Mouse (Mus musculus) heart, embryonic 14.5 days (tissue): ENCODE results near the gene Defb19. TPM values are rescaled to one million over a fixed set of nuclear protein-coding genes. Genes with fewer than 3 reads are reported as not detected.

Experiments
- ATAC-seq: fragments of 200-750 bp; cut with Nextera tagmentation; 2 replicates; pipeline ENCODE4 v1.8.0; 2017; ENCODE audit warnings: low read depth, moderate TSS enrichment; ENCODE audit not compliant: insufficient number of reproducible peaks, insufficient read depth, low FRiP score
- H3K27ac ChIP-seq, 2 experiments: fragments of 200-500 bp in 1 of 2; fragments of 300-500 bp in 1 of 2; sonication (generic) in 1 of 2; replicated peaks in 1 of 2; 2 replicates each; pipeline ENCODE4 v1.5.1; 2012 to 2014; ENCODE audit warnings: low read depth in 2 of 2, low read length in 2 of 2, control low read depth in 1 of 2, mild to moderate bottlenecking in 1 of 2, mixed read lengths in 1 of 2; ENCODE audit not compliant: control insufficient read depth in 1 of 2, insufficient read depth in 1 of 2
- H3K27me3 ChIP-seq: fragments of 300-500 bp; sonication (generic); 2 replicates; pipeline ENCODE4 v1.6.1; 2014; ENCODE audit warnings: mild to moderate bottlenecking, low read length, control low read depth; ENCODE audit not compliant: control insufficient read depth, insufficient read depth
- H3K36me3 ChIP-seq: fragments of 300-500 bp; sonication (generic); 2 replicates; pipeline ENCODE4 v1.6.1; 2014; ENCODE audit warnings: mild to moderate bottlenecking, control low read depth, low read length, mixed read lengths; ENCODE audit not compliant: control insufficient read depth, insufficient read depth
- H3K4me1 ChIP-seq, 2 experiments: fragments of 200-500 bp in 1 of 2; fragments of 300-500 bp in 1 of 2; sonication (generic) in 1 of 2; 2 replicates each; pipeline ENCODE4 v1.6.1; 2012 to 2014; ENCODE audit warnings: low read length in 2 of 2, control low read depth in 1 of 2, mixed read lengths in 1 of 2; ENCODE audit not compliant: control insufficient read depth in 2 of 2, insufficient read depth in 2 of 2
- H3K4me2 ChIP-seq: fragments of 300-500 bp; sonication (generic); 2 replicates; pipeline ENCODE4 v1.6.1; 2014; ENCODE audit warnings: mild to moderate bottlenecking, low read length
- H3K4me3 ChIP-seq, 2 experiments: fragments of 200-500 bp in 1 of 2; fragments of 300-500 bp in 1 of 2; sonication (generic) in 1 of 2; 2 replicates each; pipeline ENCODE4 v1.5.1; 2012 to 2014; ENCODE audit warnings: low read length in 2 of 2, mild to moderate bottlenecking in 2 of 2, control low read depth in 1 of 2, low read depth in 1 of 2, moderate library complexity in 1 of 2; ENCODE audit not compliant: control insufficient read depth in 1 of 2, insufficient read depth in 1 of 2
- H3K9ac ChIP-seq: fragments of 300-500 bp; sonication (generic); 2 replicates; pipeline ENCODE4 v1.6.1; 2014; ENCODE audit warnings: mild to moderate bottlenecking, low read length
- H3K9me3 ChIP-seq: fragments of 300-500 bp; sonication (generic); 2 replicates; pipeline ENCODE4 v1.6.1; 2016; ENCODE audit warnings: low read length, control low read depth; ENCODE audit not compliant: control insufficient read depth
- WGBS: fragments of 180-500 bp; shearing (Covaris S2); extraction: QIAGEN DNeasy Blood & Tissue Kit; methylation state at CpG from one replicate; pipeline ENCODE4 v1.1.7; 2014; 5-methylcytosine and 5-hydroxymethylcytosine counted together
- polyA plus RNA-seq: library from polyadenylated mRNA; unstranded; fragments of >200 nt; fragmentation: Nextera tagmentation; extraction: Ambion mirVana; gene quantifications from 2 replicates; pipeline ENCODE4 v1.2.1, GENCODE M21; 2014

Defb19 gene
- polyA plus RNA-seq, 1 experiment from 2014 or later = 1.2 TPM

DNA sequence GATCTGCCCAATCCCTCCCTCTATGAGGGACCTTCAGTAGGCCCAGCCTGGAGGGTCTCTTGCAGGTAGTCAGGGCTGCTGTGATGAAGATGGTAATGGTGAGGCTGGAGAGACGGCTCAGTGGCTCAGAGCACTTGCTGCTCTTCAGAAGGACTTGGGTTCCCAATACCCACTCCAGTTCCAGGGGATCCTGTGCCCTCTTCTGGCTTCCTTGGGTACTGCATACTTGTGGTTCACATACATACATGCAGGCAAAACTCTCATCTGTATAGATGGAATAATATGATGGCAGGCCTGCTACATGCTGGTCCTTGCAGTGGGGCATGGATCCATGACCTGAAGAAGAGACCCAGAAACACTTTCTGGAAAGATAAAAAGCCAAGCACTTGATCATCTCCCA is 28.6 kb upstream of the Defb19 start:
- no peaks in the 10 kb centered on the region for H3K27me3 ChIP-seq
- no peak overlapping the region for H3K9ac ChIP-seq
- no peak overlapping the region for H3K27ac ChIP-seq
- 84% methylated on average over 1 of the region's 1 CpGs for WGBS
- H3K4me2 ChIP-seq = no peak overlapping the region
- H3K4me3 ChIP-seq = no peak overlapping the region
- ATAC-seq = no peak
- no peaks in the 10 kb centered on the region for H3K9me3 ChIP-seq
- H3K36me3 ChIP-seq = no peaks in the 10 kb centered on the region
- no peaks in the 10 kb centered on the region for H3K4me1 ChIP-seq

DNA sequence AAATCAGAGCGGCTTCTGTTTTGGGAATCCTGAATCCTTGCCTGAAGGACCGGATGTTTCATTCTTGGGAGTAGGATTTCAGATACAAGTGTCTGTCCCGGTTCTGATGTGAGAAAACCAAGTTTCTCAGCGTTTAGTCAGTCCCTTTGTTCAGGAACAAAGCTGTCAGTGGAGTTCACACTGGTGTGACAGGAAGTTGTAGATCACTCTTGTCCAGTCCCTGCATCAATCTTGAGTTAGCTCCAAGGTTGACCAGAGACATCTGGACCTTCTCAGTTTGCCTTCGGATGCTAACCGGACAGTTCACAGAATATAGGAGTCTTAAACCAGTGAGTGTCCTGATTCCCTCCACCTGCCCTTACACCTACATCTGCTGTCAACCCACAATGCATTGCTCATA is 27.6 kb upstream of the Defb19 start:
- H3K9ac ChIP-seq = no peak overlapping the region
- no peak for ATAC-seq
- no peaks in the 10 kb centered on the region for H3K27me3 ChIP-seq
- H3K4me2 ChIP-seq = no peak overlapping the region
- no peaks in the 10 kb centered on the region for H3K36me3 ChIP-seq
- no peaks in the 10 kb centered on the region for H3K4me1 ChIP-seq
- no peaks in the 10 kb centered on the region for H3K9me3 ChIP-seq
- WGBS = 52% methylated on average over 6 of the region's 6 CpGs
- H3K27ac ChIP-seq = no peak overlapping the region
- no peak overlapping the region for H3K4me3 ChIP-seq

- no peak within 1 kb of the TSS for H3K4me3 ChIP-seq
- no peaks in the 10 kb centered on the region for H3K9me3 ChIP-seq
- no peaks in the 10 kb centered on the region for H3K27me3 ChIP-seq
- WGBS = 78% methylated on average over 15 of the region's 15 CpGs
- no peak for ATAC-seq
- no peaks in the 10 kb centered on the region for H3K36me3 ChIP-seq
- no peaks in the 10 kb centered on the region for H3K4me1 ChIP-seq
- H3K4me2 ChIP-seq = no peak within 1 kb of the TSS
- no peak within 1 kb of the TSS for H3K9ac ChIP-seq
- H3K27ac ChIP-seq = no peak within 1 kb of the TSS
These were observed 23.9 kb upstream of the Defb19 start, which contains the start of gene Defb36 for GRCm38 (mm10) chr2:152604057-152604456. Defb36 (plus strand) TSS chr2:152604327.

DNA sequence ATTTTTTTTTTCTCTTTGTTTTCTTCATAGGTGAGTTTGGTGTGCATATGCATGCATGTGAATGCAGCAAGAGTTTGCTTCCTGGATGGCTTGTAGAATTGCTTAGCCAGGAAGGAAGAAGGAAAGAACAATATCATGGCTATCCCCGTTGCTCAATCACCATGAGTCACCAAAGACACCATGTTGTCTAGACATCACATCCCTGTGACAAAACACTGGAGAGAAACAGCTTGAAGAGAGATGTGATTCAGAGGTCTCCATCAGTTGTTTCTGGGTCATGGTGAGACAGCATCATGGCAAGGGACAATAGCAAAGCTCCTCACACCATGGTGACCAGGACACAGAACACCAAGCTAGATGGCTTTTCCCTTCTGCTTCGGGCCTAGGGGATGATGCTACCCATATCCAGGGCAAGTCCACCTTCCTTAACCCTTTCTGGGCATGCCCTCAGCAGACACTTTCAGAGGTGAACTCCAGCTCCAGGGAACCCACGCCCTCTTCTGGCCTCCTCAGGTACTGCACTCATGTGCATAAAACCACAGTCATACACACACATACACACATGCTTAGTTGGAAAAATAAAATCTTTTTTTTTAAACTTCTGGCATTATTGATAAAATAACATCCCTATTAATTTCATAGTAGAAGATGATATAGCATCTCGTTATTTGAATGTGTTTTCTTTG is 21.3 kb upstream of the Defb19 start:
- Histone ChIP-seq H3K4me3 (no peak overlapping the region), H3K4me1 (no peaks in the 10 kb centered on the region), H3K27me3 (no peaks in the 10 kb centered on the region), H3K4me2 (no peak overlapping the region), H3K9me3 (no peaks in the 10 kb centered on the region), H3K9ac (no peak overlapping the region), H3K27ac (no peak overlapping the region), H3K36me3 (no peaks in the 10 kb centered on the region)
- WGBS = 72% methylated on average over 4 of the region's 4 CpGs
- ATAC-seq = no peak

DNA sequence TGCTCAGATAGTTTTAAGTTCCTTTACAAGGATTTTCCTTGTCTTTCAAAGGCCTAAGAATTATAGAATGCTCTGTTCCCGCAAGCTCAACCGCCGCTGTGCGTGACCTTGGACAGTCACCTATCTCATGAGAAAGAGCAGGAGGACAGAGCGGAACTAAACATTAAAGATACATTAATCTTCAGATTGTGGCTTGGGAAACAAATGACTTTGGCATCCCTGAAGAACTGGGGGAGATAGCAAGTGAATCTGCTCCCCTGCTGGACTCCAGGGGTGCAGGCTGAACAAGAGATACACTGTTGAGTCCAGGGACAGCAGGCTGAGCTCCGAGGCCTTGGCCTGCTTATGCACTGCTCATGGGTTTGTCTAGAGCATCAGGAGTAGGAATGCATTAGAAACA is 20.0 kb upstream of the Defb19 start:
- H3K4me2 ChIP-seq = no peak overlapping the region
- ATAC-seq = no peak
- WGBS = 75% methylated on average over 6 of the region's 6 CpGs
- no peaks in the 10 kb centered on the region for H3K36me3 ChIP-seq
- no peaks in the 10 kb centered on the region for H3K4me1 ChIP-seq
- no peak overlapping the region for H3K4me3 ChIP-seq
- H3K9ac ChIP-seq = no peak overlapping the region
- H3K9me3 ChIP-seq = no peaks in the 10 kb centered on the region
- H3K27ac ChIP-seq = no peak overlapping the region
- H3K27me3 ChIP-seq = no peaks in the 10 kb centered on the region

DNA sequence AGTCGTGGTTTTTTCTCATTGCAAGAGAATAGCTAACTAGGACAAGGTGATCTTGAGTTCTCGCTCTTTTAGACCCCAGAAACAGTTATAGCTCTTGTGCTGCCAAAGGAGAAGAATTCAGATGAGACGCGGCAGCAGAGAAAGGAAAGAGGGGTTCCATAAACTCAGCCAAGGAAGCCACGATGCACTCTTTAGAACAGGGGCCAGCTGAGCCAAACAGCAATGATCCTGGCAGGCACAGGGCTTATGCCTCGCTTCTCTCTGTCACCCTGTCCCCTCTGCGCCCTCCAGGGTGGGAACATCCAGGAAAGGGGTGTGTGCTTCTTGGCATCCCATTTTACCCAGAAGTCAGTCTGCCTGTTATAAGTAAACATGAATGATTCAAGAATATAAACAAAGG is 19.2 kb upstream of the Defb19 start, which contains the start of gene Defb45:
Defb45 (minus strand) TSS at position 101 of the 400 bp plus-strand sequence.
- Histone ChIP-seq H3K36me3 (no peaks in the 10 kb centered on the region), H3K4me1 (no peaks in the 10 kb centered on the region), H3K27me3 (no peaks in the 10 kb centered on the region), H3K9ac (no peak within 1 kb of the TSS), H3K4me3 (no peak within 1 kb of the TSS), H3K4me2 (no peak within 1 kb of the TSS), H3K9me3 (no peaks in the 10 kb centered on the region), H3K27ac (no peak within 1 kb of the TSS)
- no peak for ATAC-seq
- WGBS = 58% methylated on average over 7 of the region's 7 CpGs

DNA sequence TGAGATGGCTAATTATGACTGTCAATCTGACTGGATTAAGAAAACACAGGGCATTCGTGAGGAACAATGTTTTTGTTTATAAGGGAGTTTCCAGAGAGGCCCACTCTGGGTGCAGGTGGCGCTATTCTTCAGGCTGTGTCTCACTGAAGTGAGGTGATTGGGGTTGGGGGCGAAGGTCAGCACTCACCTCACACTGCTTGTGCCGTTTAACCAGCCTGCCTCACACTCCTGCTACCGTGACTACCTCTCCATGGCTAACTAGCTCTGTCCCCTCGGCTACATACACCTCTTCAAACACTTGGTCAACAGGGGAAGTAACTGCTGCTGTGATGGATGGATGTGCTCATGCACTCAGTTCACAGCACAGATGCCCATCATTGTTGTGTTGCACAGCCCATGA is 8.9 kb upstream of the Defb19 start:
- no peaks in the 10 kb centered on the region for H3K36me3 ChIP-seq
- no peak overlapping the region for H3K4me3 ChIP-seq
- WGBS = 49% methylated on average over 6 of the region's 6 CpGs
- ATAC-seq = no peak
- H3K9ac ChIP-seq = no peak overlapping the region
- no peaks in the 10 kb centered on the region for H3K27me3 ChIP-seq
- peaks cover 0 to 4% of the 10 kb centered on the region in 2 experiments; a peak in 2 of 4 replicates for H3K4me1 ChIP-seq
- H3K27ac ChIP-seq = no peak overlapping the region
- H3K4me2 ChIP-seq = no peak overlapping the region
- H3K9me3 ChIP-seq = no peaks in the 10 kb centered on the region

DNA sequence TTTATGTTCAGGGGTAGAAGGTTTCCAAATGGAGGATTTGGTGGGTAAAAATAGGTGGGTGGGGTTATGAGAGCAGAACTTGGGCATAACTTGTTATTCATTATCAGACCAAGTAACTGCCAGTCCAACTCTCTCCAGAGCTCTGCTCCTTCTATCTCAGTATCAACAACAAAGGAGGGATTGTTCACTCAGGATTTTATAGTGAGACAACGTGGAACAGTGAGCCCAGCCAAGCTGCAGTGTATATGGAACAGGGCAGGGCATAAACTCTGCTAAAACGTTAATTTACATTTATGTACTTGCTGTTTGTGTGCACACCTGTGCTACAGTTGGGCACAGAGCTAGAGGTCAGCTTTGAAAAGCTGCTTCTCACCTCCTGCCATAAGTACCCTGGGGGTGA is 8.3 kb upstream of the Defb19 start:
- no peak overlapping the region for H3K27ac ChIP-seq
- no peak overlapping the region for H3K4me2 ChIP-seq
- H3K4me3 ChIP-seq = no peak overlapping the region
- H3K4me1 ChIP-seq = peaks cover 0 to 4% of the 10 kb centered on the region in 2 experiments; a peak in 2 of 4 replicates
- no peak for ATAC-seq
- no peak overlapping the region for H3K9ac ChIP-seq
- H3K9me3 ChIP-seq = no peaks in the 10 kb centered on the region
- H3K27me3 ChIP-seq = no peaks in the 10 kb centered on the region
- WGBS = 41% methylated on average over 2 of the region's 2 CpGs
- H3K36me3 ChIP-seq = no peaks in the 10 kb centered on the region
